Mouse (Mus musculus) heart, postnatal 0 days (tissue): ENCODE data around the gene Defa35.
"Not testable (repeated sequence)": the region's sequence is repeated elsewhere in the genome, so short reads cannot be mapped to it uniquely, and the experiment has no call there.

Experiments used
- CTCF ChIP-seq: IDR thresholded peaks from 2 replicates; pipeline ENCODE4 v1.5.1; 2016; ENCODE audit warnings: antibody characterized with exemption, control low read depth, low read depth
- EP300 ChIP-seq: IDR thresholded peaks from 2 replicates; pipeline ENCODE4 v1.6.1; 2016; ENCODE audit warnings: antibody characterized with exemption, low read depth

GRCm38 (mm10) chr8:21025245-21025644 lies 39.6 kb upstream of the Defa35 start, which contains the start of gene Defa21:
- TF ChIP-seq CTCF, EP300: not testable (repeated sequence)
